Mouse (Mus musculus): ENCODE measurements around the gene Clptm1. TPM values are rescaled to one million over a fixed set of nuclear protein-coding genes. Genes with fewer than 3 reads are reported as not detected.

The Clptm1 gene
- 46.1 and 53.3 TPM in 2 replicates for polyA plus RNA-seq (2015; fragmentation: Nextera tagmentation; extraction: Ambion mirVana)

GRCm38 (mm10) chr7:19664955-19665841, at the start of gene Clptm1:
TSS of gene Clptm1 (minus strand) at chr7:19665033.

DNA sequence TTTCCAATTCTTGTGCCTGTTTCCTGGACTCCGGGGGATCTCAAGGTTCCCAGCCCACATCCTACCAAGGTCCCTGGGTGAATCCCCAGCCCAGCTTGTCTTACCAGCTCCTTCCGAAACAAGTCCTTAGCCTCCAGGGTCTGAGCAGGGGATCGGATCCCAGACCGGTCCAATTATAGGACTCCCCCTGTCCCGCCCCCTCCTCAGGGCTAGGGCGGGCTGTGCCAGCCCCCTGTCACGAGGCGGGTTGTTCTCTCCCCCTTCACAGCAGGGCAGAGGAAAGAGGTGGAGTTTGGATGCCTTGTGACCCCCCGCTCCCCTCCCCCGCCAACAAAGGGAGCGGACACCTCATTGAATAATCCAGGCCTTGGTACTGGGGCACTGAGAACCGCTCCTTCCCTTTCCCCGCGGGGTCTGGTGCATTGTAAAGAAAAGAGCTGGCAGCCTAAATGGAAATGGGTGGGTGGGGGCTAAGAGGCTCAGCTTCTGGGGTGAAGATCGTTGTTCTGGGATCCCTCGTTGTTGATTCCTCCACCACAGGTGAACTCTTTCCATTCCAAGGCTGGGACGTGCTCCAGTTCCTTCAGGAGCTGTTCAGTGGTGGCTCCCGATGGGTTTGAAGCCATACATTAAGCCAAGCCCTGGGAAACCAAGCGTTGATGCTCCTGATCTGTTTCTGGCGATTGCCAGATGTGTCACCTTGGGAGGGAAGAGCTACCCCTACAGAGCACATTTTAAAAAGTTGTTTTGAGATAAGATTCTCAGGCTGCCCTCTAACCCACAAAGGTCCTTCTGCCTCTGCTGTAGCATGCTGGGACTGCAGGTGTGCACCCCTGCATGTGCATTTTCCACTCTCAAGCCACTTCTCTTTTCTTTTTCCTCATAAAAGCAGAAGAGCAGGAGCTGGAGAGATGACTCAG, 34.3 kb upstream of the Clptm1 start, which contains the start of gene Apoe:
Apoe (minus strand) TSS at position 282 of the 920 bp plus-strand sequence.

DNA sequence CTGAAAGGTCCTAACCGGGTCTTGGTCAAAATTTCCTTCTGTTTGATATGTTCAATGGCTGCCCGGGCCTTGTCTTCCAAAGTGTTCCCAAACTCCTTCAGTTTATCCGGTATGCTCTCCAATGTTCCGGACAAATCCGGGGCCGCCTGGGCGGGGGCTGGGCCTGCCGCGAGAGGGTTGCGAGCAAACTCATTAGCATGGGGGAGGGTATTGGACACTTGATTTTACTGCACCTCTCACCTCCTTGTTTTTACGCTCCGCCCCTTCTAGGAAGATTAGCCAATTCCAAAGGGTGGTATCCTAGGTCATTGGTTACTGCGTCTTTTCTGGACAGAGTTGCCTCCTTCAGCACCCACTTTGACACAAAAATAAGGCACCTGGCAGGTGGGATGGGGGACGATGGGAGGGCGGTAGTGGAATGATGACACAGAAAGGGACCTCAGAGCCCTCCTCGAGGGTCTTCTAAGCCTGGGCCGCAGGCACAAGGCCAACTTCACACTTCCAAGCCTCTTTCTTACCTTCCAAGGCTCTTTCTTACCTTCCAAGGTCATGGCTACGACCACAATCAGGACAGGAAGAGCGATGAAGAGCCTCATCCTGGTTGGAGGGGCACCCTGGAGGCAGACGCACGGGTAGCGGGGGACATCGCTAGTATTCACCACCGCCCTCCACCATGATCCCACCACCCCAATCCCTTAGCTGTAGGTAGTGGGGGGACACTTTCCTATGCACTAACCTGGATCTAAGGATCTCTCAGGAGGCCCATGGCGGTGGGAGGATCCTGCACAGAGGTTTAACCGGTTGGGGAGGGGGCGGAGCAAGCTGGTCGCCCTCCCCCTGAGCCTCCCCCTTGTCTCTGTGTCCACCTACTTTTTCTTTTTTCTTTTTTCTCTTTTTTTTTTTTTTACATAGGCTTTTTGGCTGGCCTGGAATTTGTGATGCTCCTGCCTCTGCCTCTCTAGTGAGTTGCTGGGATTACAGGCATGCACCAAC, 27.3 kb upstream of the Clptm1 start, which contains the start of gene Apoc1:
Apoc1 (minus strand) TSS at position 788 of the 993 bp plus-strand sequence.

DNA sequence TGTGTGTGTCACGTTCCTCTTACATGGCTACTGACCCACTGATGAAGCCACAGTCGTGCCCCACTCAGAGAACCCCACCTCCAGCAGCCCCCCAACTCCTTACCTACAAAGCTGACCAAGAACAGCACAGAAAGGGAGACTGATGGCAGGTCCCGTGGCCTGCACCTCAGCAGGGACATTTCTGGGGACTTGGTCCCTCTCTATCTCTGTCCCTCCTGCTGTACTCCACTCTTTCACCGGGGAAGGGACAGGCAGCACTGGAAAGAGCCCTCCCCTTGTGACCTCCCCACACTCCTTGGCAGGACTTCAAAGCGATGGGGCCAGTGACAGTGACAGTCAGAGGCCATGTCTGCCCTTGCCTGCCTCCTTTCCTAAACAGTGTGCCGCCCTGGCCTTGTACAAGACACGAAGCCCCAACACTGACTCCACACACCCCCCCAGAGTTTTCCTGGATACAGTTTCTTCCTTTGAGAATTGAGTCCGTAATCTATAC, 16.4 kb upstream of the Clptm1 start, which contains the start of the genes Gm44805 and Apoc4:
Gm44805 (minus strand) TSS at position 222 of the 493 bp plus-strand sequence.
Apoc4 (minus strand) TSS at position 278 of the 493 bp plus-strand sequence.

GRCm38 (mm10) chr7:19677872-19678271, 13.0 kb upstream of the Clptm1 start, which contains the start of gene Apoc2:
TSS of gene Apoc2 (minus strand) at chr7:19677941.

DNA sequence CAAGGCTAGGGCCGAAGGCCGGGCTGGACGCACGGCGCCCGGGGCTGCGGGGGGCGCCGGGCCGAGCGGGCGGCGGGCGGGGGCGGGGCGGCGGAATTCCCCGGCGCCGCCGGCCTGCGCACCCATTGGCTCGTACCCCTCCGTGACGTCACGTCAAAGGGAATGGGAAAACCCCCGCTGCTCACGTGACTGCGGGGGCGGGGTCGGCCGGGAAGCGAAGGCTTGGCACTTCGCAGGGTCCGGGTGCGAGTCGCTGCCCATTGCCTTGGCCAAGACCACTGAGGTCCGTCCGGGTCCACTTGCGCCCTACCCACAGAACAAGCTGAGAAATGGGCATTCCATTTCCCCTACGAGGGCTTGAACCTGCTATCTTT, 35.5 kb downstream of the Clptm1 start, which contains the start of gene Relb:
Relb (minus strand) TSS at position 78 of the 374 bp plus-strand sequence.

GRCm38 (mm10) chr7:19603849-19604605, 60.8 kb downstream of the Clptm1 start, which contains the start of gene Clasrp:
TSS of gene Clasrp (minus strand) at chr7:19604486.

Other genes with a start within 250 kb of the Clptm1 start
- 3.4 and 4.4 TPM in 2 replicates for gene Mark4, start 206.2 kb downstream of the Clptm1 start, polyA plus RNA-seq (2015; fragmentation: Nextera tagmentation; extraction: Ambion mirVana)
- 0.21 and 0.37 TPM in 2 replicates for gene Exoc3l2, start 201.7 kb downstream of the Clptm1 start, polyA plus RNA-seq (2015; fragmentation: Nextera tagmentation; extraction: Ambion mirVana)
- 1.1 and 1.6 TPM in 2 replicates for gene Bloc1s3, start 156.7 kb downstream of the Clptm1 start, polyA plus RNA-seq (2015; fragmentation: Nextera tagmentation; extraction: Ambion mirVana)
- gene Trappc6a, start 156.6 kb downstream of the Clptm1 start, polyA plus RNA-seq (2015; fragmentation: Nextera tagmentation; extraction: Ambion mirVana): 50.0 and 57.3 TPM in 2 replicates
- 0.74 TPM in 1 of 2 replicates, not detected in the other for gene Nkpd1, start 147.2 kb downstream of the Clptm1 start, polyA plus RNA-seq (2015; fragmentation: Nextera tagmentation; extraction: Ambion mirVana)
- gene Ppp1r37, start 102.0 kb downstream of the Clptm1 start, polyA plus RNA-seq (2015; fragmentation: Nextera tagmentation; extraction: Ambion mirVana): 15.1 and 17.8 TPM in 2 replicates
- gene Zfp296, start 87.7 kb downstream of the Clptm1 start, polyA plus RNA-seq (2015; fragmentation: Nextera tagmentation; extraction: Ambion mirVana): 0.13 and 0.15 TPM in 2 replicates
- 95.5 and 105 TPM in 2 replicates for gene Gemin7, start 87.4 kb downstream of the Clptm1 start, polyA plus RNA-seq (2015; fragmentation: Nextera tagmentation; extraction: Ambion mirVana)
- 18.3 and 20.7 TPM in 2 replicates for gene Clasrp, start 60.5 kb downstream of the Clptm1 start, polyA plus RNA-seq (2015; fragmentation: Nextera tagmentation; extraction: Ambion mirVana)
- 8.1 and 9.4 TPM in 2 replicates for gene Relb, start 35.6 kb downstream of the Clptm1 start, polyA plus RNA-seq (2015; fragmentation: Nextera tagmentation; extraction: Ambion mirVana)
- 2.7 and 2.9 TPM in 2 replicates for gene Apoc2, start 12.9 kb upstream of the Clptm1 start, polyA plus RNA-seq (2015; fragmentation: Nextera tagmentation; extraction: Ambion mirVana)
- gene Gm44805, start 16.4 kb upstream of the Clptm1 start, polyA plus RNA-seq (2015; fragmentation: Nextera tagmentation; extraction: Ambion mirVana): 2.2 TPM in 1 of 2 replicates, not detected in the other
- 3.4 and 21.2 TPM in 2 replicates for gene Apoc4, start 16.4 kb upstream of the Clptm1 start, polyA plus RNA-seq (2015; fragmentation: Nextera tagmentation; extraction: Ambion mirVana)
- 12.4 and 217 TPM in 2 replicates for gene Apoc1, start 27.6 kb upstream of the Clptm1 start, polyA plus RNA-seq (2015; fragmentation: Nextera tagmentation; extraction: Ambion mirVana)
- gene Apoe, start 34.2 kb upstream of the Clptm1 start, polyA plus RNA-seq (2015; fragmentation: Nextera tagmentation; extraction: Ambion mirVana): 342 and 1,192 TPM in 2 replicates
- gene Tomm40, start 50.4 kb upstream of the Clptm1 start, polyA plus RNA-seq (2015; fragmentation: Nextera tagmentation; extraction: Ambion mirVana): 72.8 and 86.6 TPM in 2 replicates
- gene Nectin2, start 85.5 kb upstream of the Clptm1 start, polyA plus RNA-seq (2015; fragmentation: Nextera tagmentation; extraction: Ambion mirVana): 21.2 and 24.3 TPM in 2 replicates
- 117 and 123 TPM in 2 replicates for gene Bcam, start 106.0 kb upstream of the Clptm1 start, polyA plus RNA-seq (2015; fragmentation: Nextera tagmentation; extraction: Ambion mirVana)
- gene Cblc, start 131.8 kb upstream of the Clptm1 start, polyA plus RNA-seq (2015; fragmentation: Nextera tagmentation; extraction: Ambion mirVana): 1.1 and 1.2 TPM in 2 replicates
- 2.5 and 2.8 TPM in 2 replicates for gene Bcl3, start 157.7 kb upstream of the Clptm1 start, polyA plus RNA-seq (2015; fragmentation: Nextera tagmentation; extraction: Ambion mirVana)
- gene Gm19345, start 187.0 kb upstream of the Clptm1 start, polyA plus RNA-seq (2015; fragmentation: Nextera tagmentation; extraction: Ambion mirVana): not detected in 2 replicates
- 0.07 TPM in 1 of 2 replicates, not detected in the other for gene Ceacam16, start 196.3 kb upstream of the Clptm1 start, polyA plus RNA-seq (2015; fragmentation: Nextera tagmentation; extraction: Ambion mirVana)
- gene Ceacam19, start 222.9 kb upstream of the Clptm1 start, polyA plus RNA-seq (2015; fragmentation: Nextera tagmentation; extraction: Ambion mirVana): 0.54 TPM in 1 of 2 replicates, not detected in the other

Measured in skeletal muscle tissue, postnatal 0 days (tissue).